Mouse (Mus musculus): ENCODE data around the gene Ttc21a. TPM values are rescaled to one million over a fixed set of nuclear protein-coding genes. Genes with fewer than 3 reads are reported as not detected.

The Ttc21a gene
- total RNA-seq, 1 experiment = 0.40 TPM

DNA sequence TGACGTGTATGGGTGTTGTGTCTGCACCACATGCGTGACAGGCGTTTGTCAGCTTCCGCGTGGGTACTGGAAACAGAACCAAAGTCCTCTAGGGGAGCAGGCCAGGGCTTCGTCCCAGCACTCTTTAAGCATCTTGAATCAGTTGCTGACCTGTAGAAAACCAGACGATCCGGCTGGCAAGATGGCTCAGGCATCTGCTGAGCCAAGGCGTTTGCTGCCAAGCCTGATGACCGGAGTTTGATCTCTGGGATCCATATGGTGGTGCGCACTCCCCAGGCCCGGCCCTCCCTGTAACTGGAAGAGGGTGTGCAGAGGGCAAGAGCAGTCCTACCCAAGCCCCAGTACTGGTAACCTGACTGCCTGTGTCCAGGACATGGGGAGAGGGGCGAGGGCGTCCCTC is 4.5 kb downstream of the Ttc21a start:
- Histone ChIP-seq H3K4me1 (ENCODE audit: control insufficient read depth in 2 of 2, insufficient read depth in 2 of 2, low read length in 2 of 2, poor library complexity in 1 of 2) (peaks cover 0 to 29% of the 10 kb centered on the region in 2 experiments; a peak in 2 of 4 replicates), H3K36me3 (ENCODE audit: control insufficient read depth, insufficient read depth, low read length, poor library complexity, severe bottlenecking) (no peaks in the 10 kb centered on the region), H3K9me3 (ENCODE audit: control insufficient read depth, insufficient read depth, low read depth, low read length) (no peaks in the 10 kb centered on the region), H3K9ac (ENCODE audit: insufficient read depth, low read depth, low read length, poor library complexity, severe bottlenecking) (no peak overlapping the region), H3K27ac (ENCODE audit: insufficient read depth, low read depth, low read length, poor library complexity, severe bottlenecking) (no peak overlapping the region), H3K4me3 (ENCODE audit: insufficient read depth in 1 of 2, low read depth in 1 of 2, low read length in 2 of 2, poor library complexity in 1 of 2, severe bottlenecking in 1 of 2) (no peak overlapping the region)
- in situ Hi-C loops (cut with MboI; ENCODE audit: low sequenced_read_pairs in 2 of 2, unreplicated experiment in 2 of 2) = no loop called here
- no peak for TF ChIP-seq MAFK (IDR thresholded peaks at IDR 0.05; ENCODE audit: insufficient read depth, low read depth, low read length)
- TF ChIP-seq CHD2 (IDR thresholded peaks at IDR 0.05; ENCODE audit: low read depth, low read length) = no peak
- TF ChIP-seq HCFC1 (IDR thresholded peaks at IDR 0.05; ENCODE audit: borderline replicate concordance, insufficient read depth, low read length) = no peak
- DNase-seq (ENCODE audit: low read depth, low spot score) = no peak

DNA sequence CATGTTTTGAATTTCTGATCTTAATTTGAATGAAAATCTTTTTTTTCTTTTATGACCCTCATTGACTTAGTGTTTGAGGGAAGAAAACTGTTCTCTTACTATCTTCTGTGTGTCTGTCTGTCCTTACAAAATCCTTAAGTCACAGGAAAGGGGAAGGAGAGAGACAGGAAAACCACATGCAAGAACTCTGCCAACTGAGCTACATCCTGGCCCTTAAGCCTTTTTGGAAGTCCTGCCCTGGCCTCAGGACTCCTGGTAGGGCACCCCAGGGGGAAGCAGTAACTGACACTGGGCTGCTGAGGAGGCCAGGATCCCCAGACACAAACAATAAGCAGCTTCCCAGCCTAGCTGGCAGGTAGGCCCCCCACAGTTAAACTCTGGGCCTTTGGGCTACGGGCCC is 5.9 kb downstream of the Ttc21a start:
- in situ Hi-C loops (cut with MboI; ENCODE audit: low sequenced_read_pairs in 2 of 2, unreplicated experiment in 2 of 2) = no loop called here
- Histone ChIP-seq H3K4me3 (ENCODE audit: insufficient read depth in 1 of 2, low read depth in 1 of 2, low read length in 2 of 2, poor library complexity in 1 of 2, severe bottlenecking in 1 of 2) (no peak overlapping the region), H3K4me1 (ENCODE audit: control insufficient read depth in 2 of 2, insufficient read depth in 2 of 2, low read length in 2 of 2, poor library complexity in 1 of 2) (peaks cover 0 to 24% of the 10 kb centered on the region in 2 experiments; a peak in 2 of 4 replicates), H3K9ac (ENCODE audit: insufficient read depth, low read depth, low read length, poor library complexity, severe bottlenecking) (no peak overlapping the region), H3K9me3 (ENCODE audit: control insufficient read depth, insufficient read depth, low read depth, low read length) (no peaks in the 10 kb centered on the region), H3K36me3 (ENCODE audit: control insufficient read depth, insufficient read depth, low read length, poor library complexity, severe bottlenecking) (no peaks in the 10 kb centered on the region), H3K27ac (ENCODE audit: insufficient read depth, low read depth, low read length, poor library complexity, severe bottlenecking) (no peak overlapping the region)
- no peak for DNase-seq (ENCODE audit: low read depth, low spot score)
- TF ChIP-seq MAFK (IDR thresholded peaks at IDR 0.05; ENCODE audit: insufficient read depth, low read depth, low read length) (no peak), CHD2 (IDR thresholded peaks at IDR 0.05; ENCODE audit: low read depth, low read length) (no peak), HCFC1 (IDR thresholded peaks at IDR 0.05; ENCODE audit: borderline replicate concordance, insufficient read depth, low read length) (no peak), ZC3H11A (IDR thresholded peaks at IDR 0.05; ENCODE audit: borderline replicate concordance, low read depth, low read length) (no peak), ZNF384 (IDR thresholded peaks at IDR 0.05; ENCODE audit: low read depth, low read length) (no peak)

DNA sequence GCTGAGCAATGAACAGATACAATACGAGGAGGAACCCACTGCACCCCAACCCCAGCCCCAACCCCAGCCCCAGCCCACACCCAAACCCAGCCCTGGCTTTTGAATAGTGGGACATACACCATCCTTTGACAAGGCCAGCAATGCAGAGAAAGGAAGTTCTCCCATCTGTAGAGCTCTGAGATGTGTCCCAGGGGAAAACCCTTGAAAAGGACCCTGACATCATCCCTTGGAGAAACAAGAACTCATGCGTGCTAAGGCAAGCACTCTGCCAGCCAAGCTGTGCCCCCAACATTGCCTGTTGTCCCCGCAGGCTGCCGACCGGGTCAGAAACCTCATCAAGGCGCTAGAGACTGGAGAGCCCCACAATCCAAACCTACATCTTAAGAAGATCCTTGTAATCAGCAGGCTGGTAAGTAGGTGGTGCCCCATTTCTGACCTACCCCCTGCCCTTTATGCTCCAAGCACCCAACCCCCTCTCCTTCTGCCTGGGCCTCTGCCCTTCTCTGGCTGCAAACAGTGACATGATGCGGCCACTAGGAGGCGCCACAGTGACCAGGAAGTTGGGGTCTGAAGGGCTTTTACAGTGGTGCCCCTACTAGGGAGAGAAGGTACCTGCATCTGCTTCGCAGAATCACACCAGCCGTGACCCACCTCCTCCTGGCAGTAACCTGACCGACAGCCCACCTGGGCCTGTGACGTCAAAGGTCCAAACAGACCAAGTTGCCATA is 7.9 kb downstream of the Ttc21a start:
- H3K4me1 ChIP-seq (ENCODE audit: control insufficient read depth in 2 of 2, insufficient read depth in 2 of 2, low read length in 2 of 2, poor library complexity in 1 of 2) = peaks cover 0 to 18% of the 10 kb centered on the region in 2 experiments; a peak in 2 of 4 replicates
- H3K9me3 ChIP-seq (ENCODE audit: control insufficient read depth, insufficient read depth, low read depth, low read length) = no peaks in the 10 kb centered on the region
- peak; percentile 59 for DNase-seq (ENCODE audit: low read depth, low spot score)
- in situ Hi-C loops (cut with MboI; ENCODE audit: low sequenced_read_pairs in 2 of 2, unreplicated experiment in 2 of 2) = no loop called here
- no peaks in the 10 kb centered on the region for H3K36me3 ChIP-seq (ENCODE audit: control insufficient read depth, insufficient read depth, low read length, poor library complexity, severe bottlenecking)
- no peak overlapping the region for H3K4me3 ChIP-seq (ENCODE audit: insufficient read depth in 1 of 2, low read depth in 1 of 2, low read length in 2 of 2, poor library complexity in 1 of 2, severe bottlenecking in 1 of 2)
- no peak for TF ChIP-seq CHD2 (IDR thresholded peaks at IDR 0.05; ENCODE audit: low read depth, low read length)
- TF ChIP-seq MAFK (IDR thresholded peaks at IDR 0.05; ENCODE audit: insufficient read depth, low read depth, low read length) = no peak
- H3K9ac ChIP-seq (ENCODE audit: insufficient read depth, low read depth, low read length, poor library complexity, severe bottlenecking) = no peak overlapping the region
- no peak overlapping the region for H3K27ac ChIP-seq (ENCODE audit: insufficient read depth, low read depth, low read length, poor library complexity, severe bottlenecking)

DNA sequence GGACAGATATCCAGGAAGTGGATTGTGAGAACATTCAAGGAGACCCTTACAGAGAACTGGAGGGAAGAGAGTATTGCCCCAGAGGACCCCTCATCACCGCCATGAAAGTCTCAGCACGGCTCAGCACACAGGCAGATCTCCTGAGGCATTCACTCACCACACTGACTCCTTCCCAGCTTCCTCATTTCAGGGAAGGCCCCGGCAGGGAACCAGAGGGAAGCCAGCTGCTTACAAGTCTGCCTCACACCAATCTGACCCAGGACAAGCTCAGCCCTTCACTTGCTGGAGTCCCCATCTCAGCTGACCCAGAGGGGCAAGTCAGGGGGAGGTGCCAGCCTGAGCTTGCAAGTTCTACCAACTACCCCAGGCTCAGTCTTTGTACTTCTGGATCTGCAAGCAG is 11.4 kb downstream of the Ttc21a start:
- Histone ChIP-seq H3K36me3 (ENCODE audit: control insufficient read depth, insufficient read depth, low read length, poor library complexity, severe bottlenecking) (no peaks in the 10 kb centered on the region), H3K4me3 (ENCODE audit: insufficient read depth in 1 of 2, low read depth in 1 of 2, low read length in 2 of 2, poor library complexity in 1 of 2, severe bottlenecking in 1 of 2) (no peak overlapping the region), H3K9ac (ENCODE audit: insufficient read depth, low read depth, low read length, poor library complexity, severe bottlenecking) (no peak overlapping the region), H3K27ac (ENCODE audit: insufficient read depth, low read depth, low read length, poor library complexity, severe bottlenecking) (no peak overlapping the region), H3K9me3 (ENCODE audit: control insufficient read depth, insufficient read depth, low read depth, low read length) (no peaks in the 10 kb centered on the region), H3K4me1 (ENCODE audit: control insufficient read depth in 2 of 2, insufficient read depth in 2 of 2, low read length in 2 of 2, poor library complexity in 1 of 2) (0 out of 4 replicates have a peak, but pooled peaks cover 0 to under 1% of the 10 kb centered on the region in 2 experiments)
- DNase-seq (ENCODE audit: low read depth, low spot score) = no peak
- no peak for TF ChIP-seq ZNF384 (IDR thresholded peaks at IDR 0.05; ENCODE audit: low read depth, low read length)
- TF ChIP-seq CHD2 (IDR thresholded peaks at IDR 0.05; ENCODE audit: low read depth, low read length) = no peak
- TF ChIP-seq HCFC1 (IDR thresholded peaks at IDR 0.05; ENCODE audit: borderline replicate concordance, insufficient read depth, low read length) = no peak
- no peak for TF ChIP-seq MAFK (IDR thresholded peaks at IDR 0.05; ENCODE audit: insufficient read depth, low read depth, low read length)
- TF ChIP-seq ZC3H11A (IDR thresholded peaks at IDR 0.05; ENCODE audit: borderline replicate concordance, low read depth, low read length) = no peak
- in situ Hi-C loops (cut with MboI; ENCODE audit: low sequenced_read_pairs in 2 of 2, unreplicated experiment in 2 of 2) = no loop called here

DNA sequence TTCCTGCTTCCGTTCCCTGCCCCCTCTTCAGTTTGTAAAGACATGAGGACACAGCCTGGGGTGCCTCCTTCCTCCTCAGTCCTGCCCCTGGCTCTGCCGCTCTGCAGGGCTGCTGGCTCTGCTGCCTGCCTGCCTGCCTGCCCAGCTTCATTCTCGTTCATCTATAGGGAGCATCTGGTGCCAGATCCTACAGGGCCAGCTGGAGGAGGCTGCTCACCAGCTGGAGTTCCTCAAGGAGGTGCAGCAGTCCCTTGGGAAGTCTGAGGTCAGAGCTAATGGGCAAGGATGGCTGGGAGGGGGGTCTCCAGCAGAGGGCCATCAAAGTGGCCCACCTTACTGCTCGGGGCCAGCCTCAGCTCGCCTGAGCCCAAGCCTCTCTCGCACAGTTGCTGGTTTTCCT is 13.0 kb downstream of the Ttc21a start:
- TF ChIP-seq ZNF384 (IDR thresholded peaks at IDR 0.05; ENCODE audit: low read depth, low read length) (no peak), HCFC1 (IDR thresholded peaks at IDR 0.05; ENCODE audit: borderline replicate concordance, insufficient read depth, low read length) (no peak), MAFK (IDR thresholded peaks at IDR 0.05; ENCODE audit: insufficient read depth, low read depth, low read length) (no peak), CHD2 (IDR thresholded peaks at IDR 0.05; ENCODE audit: low read depth, low read length) (no peak), ZC3H11A (IDR thresholded peaks at IDR 0.05; ENCODE audit: borderline replicate concordance, low read depth, low read length) (no peak)
- in situ Hi-C loops (cut with MboI; ENCODE audit: low sequenced_read_pairs in 2 of 2, unreplicated experiment in 2 of 2) = no loop called here
- no peak for DNase-seq (ENCODE audit: low read depth, low spot score)
- Histone ChIP-seq H3K9me3 (ENCODE audit: control insufficient read depth, insufficient read depth, low read depth, low read length) (no peaks in the 10 kb centered on the region), H3K27ac (ENCODE audit: insufficient read depth, low read depth, low read length, poor library complexity, severe bottlenecking) (no peak overlapping the region), H3K9ac (ENCODE audit: insufficient read depth, low read depth, low read length, poor library complexity, severe bottlenecking) (no peak overlapping the region), H3K4me1 (ENCODE audit: control insufficient read depth in 2 of 2, insufficient read depth in 2 of 2, low read length in 2 of 2, poor library complexity in 1 of 2) (0 out of 4 replicates have a peak, but pooled peaks cover 0 to 2% of the 10 kb centered on the region in 2 experiments), H3K36me3 (ENCODE audit: control insufficient read depth, insufficient read depth, low read length, poor library complexity, severe bottlenecking) (no peaks in the 10 kb centered on the region), H3K4me3 (ENCODE audit: insufficient read depth in 1 of 2, low read depth in 1 of 2, low read length in 2 of 2, poor library complexity in 1 of 2, severe bottlenecking in 1 of 2) (no peak overlapping the region)
